12 mouse cellular contexts compared by ENCODE assay signal in genomic region chrX:17520086-17520485, GRCm38 (mm10). TPM values are rescaled to one million over a fixed set of nuclear protein-coding genes. Genes with fewer than 3 reads are reported as not detected.
DNase-seq lines count a peak whose midpoint lies in the region; ATAC-seq lines count a peak whose summit lies in the region.
"Had no signal": no experiment of that assay in that cellular context is flagged by ENCODE, and none has a peak within 500 bp of the region (broad histone marks: within the 10 kb centered on the region; RNA-seq: fewer than 3 reads in every experiment).

No protein-coding gene starts in this region.

- H3K4me3 ChIP-seq in heart, embryonic 11.5 days (ENCODE audit: low read depth, low read length) = no peak overlapping the region
- H3K4me3 ChIP-seq: forebrain, embryonic 13.5 days; hindbrain, embryonic 12.5 days had no signal

- no peaks in the 10 kb centered on the region for H3K27me3 ChIP-seq in heart, embryonic 11.5 days (ENCODE audit: control insufficient read depth, insufficient read depth, low read length)
- H3K27me3 ChIP-seq: forebrain, embryonic 13.5 days; hindbrain, embryonic 12.5 days had no signal

- DNase-seq in heart, adult 11 months = peak; percentile 97
- peak; percentile 5 for DNase-seq in CD4-positive, CD25-positive, alpha-beta regulatory T cell, adult 2 months (ENCODE audit: low read depth, low spot score)
- peak; percentile 57 for DNase-seq in adipocyte (ENCODE audit: low spot score)
- DNase-seq in heart, postnatal 10 days = peak; percentile 43 to 50
- no peak for DNase-seq in layer of hippocampus, adult 9-11 months
- DNase-seq in layer of hippocampus, adult 18-20 months (ENCODE audit: low spot score in 2 of 2) = no peak
- no peak for DNase-seq in frontal cortex, postnatal 10 days (ENCODE audit: low spot score in 2 of 2)
- DNase-seq: left cerebral cortex, postnatal 4 days; right cerebral cortex, postnatal 25 days had no signal

- no peaks in the 10 kb centered on the region for H3K4me1 ChIP-seq in heart, embryonic 11.5 days (ENCODE audit: control insufficient read depth, insufficient read depth, low read length)

- no peaks in the 10 kb centered on the region for H3K9me3 ChIP-seq in heart, embryonic 11.5 days (replicated peaks; ENCODE audit: control insufficient read depth, low read length)
- H3K9me3 ChIP-seq: forebrain, embryonic 13.5 days; hindbrain, embryonic 12.5 days had no signal

- intact Hi-C loops in heart, postnatal 10 days (cut with DNase I) = loop anchor here (10.0 kb wide), 1 partner anchor 65 kb away; no protein-coding TSS in a partner anchor

- H3K9ac ChIP-seq in heart, embryonic 11.5 days (ENCODE audit: low read depth, low read length) = no peak overlapping the region
- H3K9ac ChIP-seq: forebrain, embryonic 13.5 days; hindbrain, embryonic 12.5 days had no signal

- no peak overlapping the region for H3K4me2 ChIP-seq in heart, embryonic 11.5 days
- H3K4me2 ChIP-seq: forebrain, embryonic 13.5 days; hindbrain, embryonic 12.5 days had no signal

- H3K36me3 ChIP-seq in heart, embryonic 11.5 days (ENCODE audit: control insufficient read depth, insufficient read depth, low read length) = no peaks in the 10 kb centered on the region
- H3K36me3 ChIP-seq: hindbrain, embryonic 12.5 days had no signal

- H3K27ac ChIP-seq in heart, embryonic 11.5 days (ENCODE audit: low read depth, low read length) = no peak overlapping the region

- no peak for ATAC-seq in heart, embryonic 11.5 days (replicated peaks; ENCODE audit: insufficient number of reproducible peaks, low FRiP score, low TSS enrichment)
- ATAC-seq: forebrain, embryonic 13.5 days had no signal

RNA-seq across cellular contexts. Expression of gene Fundc1, which starts 52.0 kb away (rescaled TPM):
- 38.1 and 42.1 TPM in 2 replicates for polyA plus RNA-seq in heart, embryonic 11.5 days (2014; fragmentation: Nextera tagmentation; extraction: Ambion mirVana)
- 10 to 100 TPM; 25.0 to 32.1 TPM for total RNA-seq in heart, postnatal 10 days (2021)
- total RNA-seq in layer of hippocampus, adult 18-20 months (2021) = 10 to 100 TPM; 48.8 to 56.9 TPM

Comparison
In these comparisons a context has a peak if more than half of its experiments do, and no peak if none do; other contexts are left out.
1. DNase-seq: peak in heart, adult 11 months (single experiment), CD4-positive, CD25-positive, alpha-beta regulatory T cell, adult 2 months (single experiment), adipocyte (single experiment) and heart, postnatal 10 days (2 of 2); none in layer of hippocampus, adult 9-11 months (single experiment), layer of hippocampus, adult 18-20 months (0 of 2) and frontal cortex, postnatal 10 days (0 of 2).